Mouse (Mus musculus): ENCODE results near the gene Thbs2. TPM values are rescaled to one million over a fixed set of nuclear protein-coding genes. Genes with fewer than 3 reads are reported as not detected.

The Thbs2 gene
- 4.1 and 7.3 TPM in 2 replicates for polyA plus RNA-seq (2015; fragmentation: Nextera tagmentation; extraction: Ambion mirVana)

- under 1% methylated on average over 14 of the region's 14 CpGs for WGBS
- Histone ChIP-seq H3K27me3 (peaks cover 8% of the 10 kb centered on the region; the same call in 1 of the 2 replicates), H3K9ac (no peak within 1 kb of the TSS)
Observed at GRCm38 (mm10) chr17:14693994-14694374, at the start of gene Thbs2. Gene Thbs2, minus strand, starts transcription at chr17:14694235.

DNA sequence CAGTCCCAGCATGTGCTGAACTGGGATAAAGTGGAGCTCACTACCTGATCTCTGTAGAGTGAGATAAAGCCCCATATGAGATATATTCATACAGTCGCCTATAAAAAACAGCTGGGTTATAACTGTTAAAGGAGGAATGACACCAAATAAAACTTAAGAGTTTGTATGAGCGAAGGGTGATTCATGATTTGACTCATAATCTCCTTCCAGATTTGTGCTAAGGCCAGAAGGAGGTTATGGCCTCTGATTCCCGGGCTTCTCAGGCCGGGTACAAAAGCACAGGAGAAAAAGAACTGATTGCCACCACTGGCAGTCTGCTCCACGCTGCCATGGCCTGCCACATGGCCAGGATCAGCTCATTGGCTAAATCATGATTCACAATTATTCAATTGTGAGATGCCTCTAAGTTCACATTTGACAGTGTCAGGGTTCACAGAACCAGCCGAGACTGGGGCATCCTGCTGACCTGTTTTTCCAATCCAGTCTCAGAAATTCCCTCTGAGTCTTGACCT, 41.5 kb upstream of the Thbs2 start:
- H3K4me3 ChIP-seq: no peak overlapping the region
- no peaks in the 10 kb centered on the region for H3K27me3 ChIP-seq
- 76% methylated on average over 6 of the region's 6 CpGs for WGBS
- H3K9ac ChIP-seq: no peak overlapping the region
- no peak overlapping the region for H3K4me2 ChIP-seq
- no peaks in the 10 kb centered on the region for H3K36me3 ChIP-seq
- H3K9me3 ChIP-seq: no peaks in the 10 kb centered on the region
- peaks cover 3% of the 10 kb centered on the region; the same call in 1 of the 2 replicates for H3K4me1 ChIP-seq (replicated peaks)
- no peak overlapping the region for H3K27ac ChIP-seq
- ATAC-seq (ENCODE audit: low FRiP score): no peak

More at GRCm38 (mm10) chr17:14693994-14694374, at the start of gene Thbs2:
- ATAC-seq (ENCODE audit: low FRiP score): peak; percentile 71; the same call in 1 of the 2 replicates
- Histone ChIP-seq H3K4me1 (replicated peaks) (peaks cover 15% of the 10 kb centered on the region), H3K9me3 (no peaks in the 10 kb centered on the region), H3K27ac (no peak within 1 kb of the TSS), H3K4me2 (peak within 1 kb of the TSS; percentile 54), H3K36me3 (no peaks in the 10 kb centered on the region), H3K4me3 (peak within 1 kb of the TSS; percentile 28)

- no peak overlapping the region for H3K27ac ChIP-seq
Observed at GRCm38 (mm10) chr17:14734380-14734779, 40.3 kb upstream of the Thbs2 start.

DNA sequence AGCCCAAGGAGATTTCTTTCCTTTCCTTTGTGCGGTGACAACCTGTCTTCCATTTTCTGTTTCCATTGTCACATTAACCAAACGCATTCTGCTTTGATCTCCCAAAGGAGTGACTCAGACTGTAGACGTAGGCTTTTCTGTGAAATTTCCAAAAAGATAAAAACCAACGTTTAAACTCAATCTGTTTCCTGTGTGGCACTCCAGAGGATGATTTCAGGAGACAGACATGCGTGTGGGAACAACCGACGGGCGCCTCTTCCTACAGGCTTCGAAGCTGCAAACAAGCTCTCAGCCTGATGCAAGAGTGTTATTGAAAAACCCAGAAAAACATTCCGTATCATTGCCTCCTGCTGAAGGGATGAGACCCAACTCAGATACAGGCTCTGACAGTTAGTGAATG, 39.9 kb upstream of the Thbs2 start:
- H3K27me3 ChIP-seq: no peaks in the 10 kb centered on the region
- H3K27ac ChIP-seq: no peak overlapping the region
- no peaks in the 10 kb centered on the region for H3K9me3 ChIP-seq
- no peak overlapping the region for H3K4me3 ChIP-seq
- peaks cover 3% of the 10 kb centered on the region; the same call in 1 of the 2 replicates for H3K4me1 ChIP-seq (replicated peaks)
- no peaks in the 10 kb centered on the region for H3K36me3 ChIP-seq
- WGBS: 63% methylated on average over 10 of the region's 10 CpGs
- H3K4me2 ChIP-seq: no peak overlapping the region
- ATAC-seq (ENCODE audit: low FRiP score): no peak
- no peak overlapping the region for H3K9ac ChIP-seq

More at GRCm38 (mm10) chr17:14734380-14734779, 40.3 kb upstream of the Thbs2 start:
- H3K4me3 ChIP-seq: no peak overlapping the region
- no peak for ATAC-seq (ENCODE audit: low FRiP score)
- H3K27me3 ChIP-seq: no peaks in the 10 kb centered on the region
- H3K4me2 ChIP-seq: no peak overlapping the region
- H3K9me3 ChIP-seq: no peaks in the 10 kb centered on the region
- H3K36me3 ChIP-seq: no peaks in the 10 kb centered on the region
- H3K4me1 ChIP-seq (replicated peaks): peaks cover 3% of the 10 kb centered on the region; the same call in 1 of the 2 replicates
- no peak overlapping the region for H3K9ac ChIP-seq
- 71% methylated on average over 4 of the region's 4 CpGs for WGBS

GRCm38 (mm10) chr17:14733027-14733426, 39.0 kb upstream of the Thbs2 start:
- WGBS: 90% methylated on average over 1 of the region's 1 CpGs

DNA sequence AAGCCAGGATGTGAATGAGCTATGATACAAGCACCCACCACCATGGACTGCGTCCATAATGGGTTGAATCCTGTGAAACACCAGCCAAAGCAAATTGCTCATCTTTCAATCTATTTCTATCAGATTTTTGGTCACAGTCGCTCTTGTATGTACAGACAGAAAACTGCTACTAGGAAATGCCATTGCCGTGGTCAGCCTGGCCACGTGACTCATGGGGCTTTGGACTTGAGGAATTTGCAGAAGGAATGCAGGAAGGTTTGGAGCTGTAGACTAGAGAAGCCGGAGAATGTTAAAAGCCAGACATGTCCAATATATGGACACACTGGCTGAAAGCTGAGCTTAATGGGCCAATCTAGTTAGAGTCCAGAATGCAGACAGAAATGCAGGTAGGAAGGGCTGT, 36.6 kb upstream of the Thbs2 start:
- WGBS: 86% methylated on average over 5 of the region's 5 CpGs
- Histone ChIP-seq H3K4me2 (no peak overlapping the region), H3K27ac (no peak overlapping the region), H3K4me1 (replicated peaks) (peaks cover 8% of the 10 kb centered on the region), H3K9ac (no peak overlapping the region), H3K36me3 (no peaks in the 10 kb centered on the region), H3K27me3 (no peaks in the 10 kb centered on the region), H3K4me3 (no peak overlapping the region), H3K9me3 (no peaks in the 10 kb centered on the region)
- ATAC-seq (ENCODE audit: low FRiP score): no peak

More at GRCm38 (mm10) chr17:14733027-14733426, 39.0 kb upstream of the Thbs2 start:
- no peaks in the 10 kb centered on the region for H3K27me3 ChIP-seq
- ATAC-seq (ENCODE audit: low FRiP score): no peak
- no peaks in the 10 kb centered on the region for H3K9me3 ChIP-seq
- H3K4me2 ChIP-seq: no peak overlapping the region
- no peak overlapping the region for H3K27ac ChIP-seq
- no peak overlapping the region for H3K9ac ChIP-seq
- H3K36me3 ChIP-seq: no peaks in the 10 kb centered on the region
- H3K4me1 ChIP-seq (replicated peaks): peaks cover 3% of the 10 kb centered on the region; the same call in 1 of the 2 replicates
- no peak overlapping the region for H3K4me3 ChIP-seq

GRCm38 (mm10) chr17:14727481-14727880, 33.4 kb upstream of the Thbs2 start:
- no peaks in the 10 kb centered on the region for H3K27me3 ChIP-seq
- no peak overlapping the region for H3K4me3 ChIP-seq
- H3K4me2 ChIP-seq: no peak overlapping the region
- no peak overlapping the region for H3K9ac ChIP-seq
- no peak for ATAC-seq (ENCODE audit: low FRiP score)
- no peaks in the 10 kb centered on the region for H3K36me3 ChIP-seq
- no peaks in the 10 kb centered on the region for H3K9me3 ChIP-seq
- H3K4me1 ChIP-seq (replicated peaks): peaks cover 5% of the 10 kb centered on the region; the same call in 1 of the 2 replicates
- no peak overlapping the region for H3K27ac ChIP-seq
- WGBS: 30% methylated on average over 3 of the region's 3 CpGs

- Histone ChIP-seq H3K9ac (no peak overlapping the region), H3K4me3 (no peak overlapping the region), H3K27ac (no peak overlapping the region), H3K4me1 (replicated peaks) (peaks cover 5% of the 10 kb centered on the region; the same call in 1 of the 2 replicates), H3K4me2 (no peak overlapping the region), H3K36me3 (no peaks in the 10 kb centered on the region), H3K9me3 (no peaks in the 10 kb centered on the region), H3K27me3 (no peaks in the 10 kb centered on the region)
- WGBS: 69% methylated on average over 2 of the region's 2 CpGs
- no peak for ATAC-seq (ENCODE audit: low FRiP score)
Observed at GRCm38 (mm10) chr17:14724786-14725185, 30.8 kb upstream of the Thbs2 start.

DNA sequence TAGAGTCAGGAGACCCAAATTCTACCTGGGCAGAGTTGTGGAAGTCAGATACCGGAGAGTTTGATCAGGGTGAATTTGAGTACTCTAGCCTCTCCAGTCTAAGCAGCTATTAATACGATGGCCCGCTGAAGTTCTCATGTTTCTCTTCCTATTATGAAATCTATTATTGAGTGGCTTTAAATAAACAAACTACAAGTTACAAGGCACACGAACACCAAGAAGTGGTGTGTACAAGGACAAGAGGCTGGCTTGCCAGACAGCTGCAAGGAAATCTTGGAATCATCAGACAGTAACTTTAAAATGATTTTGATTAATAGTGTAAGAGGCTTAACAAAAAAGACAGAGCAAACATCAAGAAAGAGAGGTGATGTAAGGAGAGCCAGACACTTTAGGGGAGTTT, 27.3 kb upstream of the Thbs2 start:
- H3K4me3 ChIP-seq: no peak overlapping the region
- no peak overlapping the region for H3K9ac ChIP-seq
- no peaks in the 10 kb centered on the region for H3K27me3 ChIP-seq
- ATAC-seq (ENCODE audit: low FRiP score): no peak
- no peak overlapping the region for H3K4me2 ChIP-seq
- H3K36me3 ChIP-seq: no peaks in the 10 kb centered on the region
- H3K4me1 ChIP-seq (replicated peaks): no peaks in the 10 kb centered on the region; the same call in 1 of the 2 replicates
- H3K27ac ChIP-seq: no peak overlapping the region
- H3K9me3 ChIP-seq: no peaks in the 10 kb centered on the region
- WGBS: 86% methylated on average over 4 of the region's 4 CpGs

DNA sequence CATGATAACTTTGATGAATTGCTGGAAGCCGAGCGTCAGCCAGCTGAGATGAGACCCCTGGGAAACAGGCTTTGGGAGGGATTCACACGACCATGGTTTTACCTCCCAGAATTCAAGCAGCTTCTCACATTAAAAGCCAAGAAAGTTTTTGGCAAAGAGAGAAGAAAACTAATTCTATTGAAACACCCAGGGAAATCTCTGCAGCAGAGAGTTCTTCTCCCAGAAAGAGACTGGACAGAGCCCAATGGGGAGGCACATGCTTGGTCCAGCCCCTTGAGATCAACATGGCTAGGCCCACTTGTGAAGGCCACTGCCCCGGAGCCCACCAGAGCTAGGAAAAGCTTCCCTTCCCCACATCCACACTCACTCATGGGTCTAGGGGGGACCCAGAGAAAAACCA, 26.9 kb upstream of the Thbs2 start:
- WGBS: 86% methylated on average over 4 of the region's 4 CpGs
- ATAC-seq (ENCODE audit: low FRiP score): no peak

DNA sequence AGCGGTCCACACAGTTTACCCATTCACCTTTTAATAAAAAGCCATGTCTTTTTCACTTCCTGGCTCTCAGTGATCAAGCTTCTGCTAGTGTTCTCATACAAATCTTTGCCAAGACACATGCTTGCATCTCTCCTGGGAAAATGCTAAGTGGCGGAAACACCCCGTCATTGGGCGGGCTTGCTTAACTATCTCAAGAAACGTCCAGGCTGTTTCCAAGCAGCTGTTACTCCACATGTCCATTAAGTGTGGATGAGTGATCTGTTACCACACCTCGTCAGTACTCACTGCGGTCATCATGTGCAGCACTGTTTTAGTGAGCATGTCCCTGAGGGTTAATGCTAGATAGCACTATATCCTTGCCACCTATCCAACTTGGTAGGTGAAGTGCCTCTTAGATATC, 26.2 kb upstream of the Thbs2 start:
- 78% methylated on average over 7 of the region's 7 CpGs for WGBS
- Histone ChIP-seq H3K4me1 (replicated peaks) (peaks cover 5% of the 10 kb centered on the region), H3K36me3 (no peaks in the 10 kb centered on the region), H3K27ac (no peak overlapping the region), H3K9me3 (no peaks in the 10 kb centered on the region), H3K27me3 (0 out of 2 replicates have a peak, but pooled peaks cover 2% of the 10 kb centered on the region), H3K4me3 (no peak overlapping the region), H3K4me2 (no peak overlapping the region), H3K9ac (no peak overlapping the region)
- ATAC-seq (ENCODE audit: low FRiP score): no peak

More for the DNA sequence above, 26.9 kb upstream of the Thbs2 start:
- H3K4me1 ChIP-seq (replicated peaks): no peaks in the 10 kb centered on the region; the same call in 1 of the 2 replicates
- no peak overlapping the region for H3K27ac ChIP-seq
- H3K27me3 ChIP-seq: 0 out of 2 replicates have a peak, but pooled peaks cover 2% of the 10 kb centered on the region
- no peak overlapping the region for H3K4me2 ChIP-seq
- H3K36me3 ChIP-seq: no peaks in the 10 kb centered on the region
- H3K9me3 ChIP-seq: no peaks in the 10 kb centered on the region
- H3K4me3 ChIP-seq: no peak overlapping the region
- no peak overlapping the region for H3K9ac ChIP-seq

- 18% methylated on average over 4 of the region's 4 CpGs for WGBS
- ATAC-seq (ENCODE audit: low FRiP score): no peak
- peaks cover 11% of the 10 kb centered on the region for H3K4me1 ChIP-seq (replicated peaks)
Observed at GRCm38 (mm10) chr17:14718801-14719200, 24.8 kb upstream of the Thbs2 start.

GRCm38 (mm10) chr17:14714782-14715181, 20.7 kb upstream of the Thbs2 start:
- Histone ChIP-seq H3K36me3 (no peaks in the 10 kb centered on the region), H3K27ac (no peak overlapping the region), H3K4me1 (replicated peaks) (peaks cover 11% of the 10 kb centered on the region), H3K9ac (no peak overlapping the region), H3K27me3 (peaks cover 7% of the 10 kb centered on the region), H3K4me2 (no peak overlapping the region), H3K4me3 (no peak overlapping the region), H3K9me3 (no peaks in the 10 kb centered on the region)
- 30% methylated on average over 8 of the region's 8 CpGs for WGBS
- ATAC-seq (ENCODE audit: low FRiP score): peak; percentile 54; the same call in 1 of the 2 replicates

More at GRCm38 (mm10) chr17:14718801-14719200, 24.8 kb upstream of the Thbs2 start:
- no peaks in the 10 kb centered on the region for H3K9me3 ChIP-seq
- no peak overlapping the region for H3K4me3 ChIP-seq
- H3K4me2 ChIP-seq: no peak overlapping the region
- H3K27me3 ChIP-seq: 0 out of 2 replicates have a peak, but pooled peaks cover 2% of the 10 kb centered on the region
- no peaks in the 10 kb centered on the region for H3K36me3 ChIP-seq
- no peak overlapping the region for H3K9ac ChIP-seq
- H3K27ac ChIP-seq: no peak overlapping the region

Data from hindbrain, embryonic 13.5 days (tissue).